Mouse (Mus musculus): ENCODE results near the gene Tmem211.

DNA sequence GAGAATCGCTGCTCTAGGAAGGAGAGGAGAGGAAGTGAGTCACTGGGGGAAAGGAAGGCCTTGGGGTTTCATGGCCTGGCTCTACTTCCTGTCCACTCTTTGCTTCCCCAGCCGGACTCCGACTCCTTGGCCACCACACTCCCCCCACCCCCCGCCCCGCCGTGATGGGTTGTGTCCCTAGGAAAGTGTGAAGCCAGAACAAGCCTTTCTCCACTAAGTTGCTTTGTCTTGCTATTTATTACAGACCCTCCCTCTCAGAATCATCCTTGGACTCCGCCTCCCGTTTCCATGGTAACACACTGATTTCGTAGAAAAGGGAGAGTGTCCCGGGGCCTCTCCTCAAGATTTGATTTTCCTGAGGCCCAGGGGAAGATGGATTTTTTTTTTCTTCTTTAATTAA lies 1.4 kb upstream of the Tmem211 start:
- TF ChIP-seq CTCF (IDR thresholded peaks at IDR 0.05; ENCODE audit: low read depth) (no peak), EP300 (IDR thresholded peaks at IDR 0.05; ENCODE audit: low read depth) (no peak)
